Mouse (Mus musculus) kidney, postnatal 36 days (tissue): ENCODE results near the gene Shd.

Source experiments
- DNase-seq, 2 experiments: peaks; one replicate each; pipeline ENCODE4 v3.0.0; 2021 to 2022; ENCODE audit warnings: mixed read lengths in 2 of 2

Shd gene

GRCm38 (mm10) chr17:55959946-55960740 is 10.1 kb upstream of the Shd start:
- peak in 1 of 2 experiments; percentile 2 for DNase-seq

- DNase-seq: peak in 1 of 2 experiments; percentile 2
Measured at GRCm38 (mm10) chr17:55960791-55961190, 9.5 kb upstream of the Shd start.

- peak in 1 of 2 experiments; percentile 0 for DNase-seq
Measured at GRCm38 (mm10) chr17:55961631-55962030, 8.6 kb upstream of the Shd start.

GRCm38 (mm10) chr17:55963171-55963570 is 7.1 kb upstream of the Shd start:
- DNase-seq: peak in 1 of 2 experiments; percentile 1

- DNase-seq: peak in 1 of 2 experiments; percentile 0
Measured at GRCm38 (mm10) chr17:55964496-55964895, 5.8 kb upstream of the Shd start.

- no peak for DNase-seq
Measured at GRCm38 (mm10) chr17:55964996-55965395, 5.3 kb upstream of the Shd start.

- no peak for DNase-seq
Measured at GRCm38 (mm10) chr17:55967186-55967585, 3.1 kb upstream of the Shd start.

GRCm38 (mm10) chr17:55968210-55968609 is 2.1 kb upstream of the Shd start:
- peak; percentile 50 to 63 for DNase-seq

GRCm38 (mm10) chr17:55969560-55969959 is 707 bp upstream of the Shd start:
- peak; percentile 62 for DNase-seq

GRCm38 (mm10) chr17:55971453-55971852 is 1.2 kb downstream of the Shd start:
- no peak for DNase-seq

GRCm38 (mm10) chr17:55976255-55976862 is 6.1 kb downstream of the Shd start:
- peak; percentile 78 to 92 for DNase-seq

GRCm38 (mm10) chr17:55977301-55977700 is 7.0 kb downstream of the Shd start:
- DNase-seq: no peak

- peak in 1 of 2 experiments; percentile 59 for DNase-seq
Measured at GRCm38 (mm10) chr17:55986030-55986961, 16.0 kb downstream of the Shd start, which contains the start of gene Fsd1. Gene Fsd1, plus strand, starts transcription at chr17:55986509.

GRCm38 (mm10) chr17:55990278-55990898 is 20.1 kb downstream of the Shd start:
- no peak for DNase-seq

GRCm38 (mm10) chr17:55996007-55996406 is 25.7 kb downstream of the Shd start:
- DNase-seq: peak; percentile 76 to 85

GRCm38 (mm10) chr17:55999794-56000499 is 29.7 kb downstream of the Shd start:
- DNase-seq: no peak

- DNase-seq: no peak
Measured at GRCm38 (mm10) chr17:56003000-56003399, 32.7 kb downstream of the Shd start.

- peak; percentile 73 to 81 for DNase-seq
Measured at GRCm38 (mm10) chr17:56005415-56006061, 35.3 kb downstream of the Shd start, which contains the start of the genes Stap2 and Mpnd. Gene Stap2, minus strand, starts transcription at chr17:56005584. Gene Mpnd, plus strand, starts transcription at chr17:56005711.

- DNase-seq: peak in 1 of 2 experiments; percentile 58
Measured at GRCm38 (mm10) chr17:56006956-56007355, 36.7 kb downstream of the Shd start.

- DNase-seq: no peak
Measured at GRCm38 (mm10) chr17:56007444-56008355, 37.4 kb downstream of the Shd start.
